Mouse (Mus musculus) heart, adult 2 months (tissue): ENCODE measurements at regions not wholly inside any gene's neighbourhood (a gene's known extent, or its start where the extent isn't known, plus 50 kb on each side); places are given as distances from the start of the nearest gene placed in this dataset.

Experiments used
- DNase-seq, 2 experiments: peaks; one replicate each; pipeline ENCODE4 v3.0.0; 2021
- H3K27ac ChIP-seq: fragments of 200-600 bp; 2 replicates; pipeline ENCODE4 v1.8.1; 2022
- H3K27me3 ChIP-seq: fragments of 200-500 bp; 2 replicates; pipeline ENCODE4 v1.6.1; 2012; ENCODE audit warnings: mild to moderate bottlenecking, low read length, inconsistent platforms, mixed read lengths; ENCODE audit not compliant: control insufficient read depth, insufficient read depth
- H3K36me3 ChIP-seq: fragments of 200-500 bp; 2 replicates; pipeline ENCODE4 v1.6.1; 2012; ENCODE audit warnings: low read length, inconsistent platforms; ENCODE audit not compliant: control insufficient read depth, insufficient read depth
- H3K4me1 ChIP-seq: fragments of 200-500 bp; 2 replicates; pipeline ENCODE4 v1.6.1; 2011; ENCODE audit warnings: low read length; ENCODE audit not compliant: control insufficient read depth, insufficient read depth
- H3K4me3 ChIP-seq: fragments of 200-600 bp; 2 replicates; pipeline ENCODE4 v1.8.1; 2022
- H3K79me2 ChIP-seq: fragments of 200-500 bp; replicated peaks from 2 replicates; pipeline ENCODE4 v1.6.1; 2012; ENCODE audit warnings: mild to moderate bottlenecking, inconsistent platforms, low read length, moderate library complexity, mixed read lengths; ENCODE audit not compliant: control insufficient read depth, insufficient read depth
- H3K9ac ChIP-seq: fragments of 200-500 bp; 2 replicates; pipeline ENCODE4 v1.6.1; 2012; ENCODE audit warnings: low read depth, mild to moderate bottlenecking, control low read depth, inconsistent platforms, low read length, mixed read lengths
- CTCF ChIP-seq: fragments of 200-600 bp; IDR thresholded peaks from 2 replicates; pipeline ENCODE4 v1.8.1; 2022; ENCODE audit warnings: antibody characterized with exemption, mild to moderate bottlenecking, moderate library complexity
- EP300 ChIP-seq: fragments of 200-500 bp; IDR thresholded peaks from 2 replicates; pipeline ENCODE4 v1.6.1; 2011; ENCODE audit warnings: low read depth, low read length, control low read depth; ENCODE audit not compliant: insufficient read depth
- POLR2A ChIP-seq: fragments of 200-500 bp; IDR thresholded peaks from 2 replicates; pipeline ENCODE4 v1.6.1; 2011; ENCODE audit warnings: mild to moderate bottlenecking, low read depth, low read length, control low read depth; ENCODE audit not compliant: insufficient read depth
- WGBS: fragments of 180-500 bp; shearing (Covaris S2); methylation state at CpG from one replicate; pipeline ENCODE4 v1.1.7; 2018; 5-methylcytosine and 5-hydroxymethylcytosine counted together
- intact Hi-C: fragments of 180-260 bp; cut with DNase I; formaldehyde crosslinking; loops from one replicate; pipeline ENCODE4 v1.15.1; 2025

- no peaks in the 10 kb centered on the region; the same call in 1 of the 2 replicates for H3K4me1 ChIP-seq
- peak in 1 of 2 experiments; percentile 34 for DNase-seq
- H3K9ac ChIP-seq: no peak overlapping the region
- H3K27ac ChIP-seq: no peak overlapping the region; the same call in 1 of the 2 replicates
- no peaks in the 10 kb centered on the region for H3K27me3 ChIP-seq
- 0 out of 2 replicates have a peak, but pooled peaks have one; percentile 54 for TF ChIP-seq EP300
- no peak for TF ChIP-seq CTCF
- no peak overlapping the region for H3K4me3 ChIP-seq
- 18% methylated on average over 6 of the region's 6 CpGs for WGBS
- H3K79me2 ChIP-seq: no peaks in the 10 kb centered on the region
- no peaks in the 10 kb centered on the region for H3K36me3 ChIP-seq
- intact Hi-C loops: no loop called here
These were observed 257.9 kb downstream of the Ajap1 start for GRCm38 (mm10) chr4:153224618-153225177.

- WGBS: 70% methylated on average over 5 of the region's 5 CpGs
- Histone ChIP-seq H3K36me3 (no peaks in the 10 kb centered on the region), H3K4me3 (no peak overlapping the region), H3K27ac (no peak overlapping the region), H3K4me1 (peaks cover 4% of the 10 kb centered on the region; the same call in 1 of the 2 replicates), H3K79me2 (no peaks in the 10 kb centered on the region), H3K9ac (no peak overlapping the region), H3K27me3 (no peaks in the 10 kb centered on the region)
- intact Hi-C loops: no loop called here
- no peak for TF ChIP-seq POLR2A
- TF ChIP-seq CTCF: no peak
- no peak for TF ChIP-seq EP300
- no peak for DNase-seq
These were observed 259.6 kb downstream of the Ajap1 start for GRCm38 (mm10) chr4:153223019-153223418.

- no peak for DNase-seq
- intact Hi-C loops: no loop called here
- Histone ChIP-seq H3K4me1 (peaks cover 6% of the 10 kb centered on the region), H3K27me3 (no peaks in the 10 kb centered on the region; the same call in 1 of the 2 replicates), H3K4me3 (no peak overlapping the region), H3K27ac (no peak overlapping the region), H3K79me2 (no peaks in the 10 kb centered on the region), H3K36me3 (no peaks in the 10 kb centered on the region), H3K9ac (no peak overlapping the region)
- TF ChIP-seq POLR2A: no peak
- no peak for TF ChIP-seq CTCF
- TF ChIP-seq EP300: no peak
- WGBS: 31% methylated on average over 5 of the region's 6 CpGs
These were observed 262.1 kb downstream of the Ajap1 start for GRCm38 (mm10) chr4:153220485-153220884.

- no peak overlapping the region for H3K9ac ChIP-seq
- 13% methylated on average over 7 of the region's 7 CpGs for WGBS
- no peaks in the 10 kb centered on the region for H3K79me2 ChIP-seq
- H3K27me3 ChIP-seq: no peaks in the 10 kb centered on the region; the same call in 1 of the 2 replicates
- intact Hi-C loops: no loop called here
- peaks cover 6% of the 10 kb centered on the region for H3K4me1 ChIP-seq
- no peaks in the 10 kb centered on the region for H3K36me3 ChIP-seq
- DNase-seq: peak; percentile 10 to 31
- no peak for TF ChIP-seq POLR2A
- TF ChIP-seq EP300: 0 out of 2 replicates have a peak, but pooled peaks have one; percentile 20
- no peak for TF ChIP-seq CTCF
- H3K27ac ChIP-seq: no peak overlapping the region
- H3K4me3 ChIP-seq: no peak overlapping the region
These were observed 262.5 kb downstream of the Ajap1 start for GRCm38 (mm10) chr4:153220074-153220473.

- no peaks in the 10 kb centered on the region; the same call in 1 of the 2 replicates for H3K27me3 ChIP-seq
- TF ChIP-seq CTCF (no peak), EP300 (no peak), POLR2A (no peak)
- no peak overlapping the region for H3K9ac ChIP-seq
- peak; percentile 31 to 48 for DNase-seq
- intact Hi-C loops: no loop called here
- H3K4me1 ChIP-seq: peaks cover 6% of the 10 kb centered on the region
- WGBS: 28% methylated on average over 9 of the region's 9 CpGs
- H3K36me3 ChIP-seq: no peaks in the 10 kb centered on the region
- H3K4me3 ChIP-seq: no peak overlapping the region
- peak overlapping the region; percentile 31 for H3K27ac ChIP-seq
- H3K79me2 ChIP-seq: no peaks in the 10 kb centered on the region
These were observed 265.1 kb downstream of the Ajap1 start for GRCm38 (mm10) chr4:153217541-153217980.

- no peak for DNase-seq
- intact Hi-C loops: no loop called here
- no peaks in the 10 kb centered on the region; the same call in 1 of the 2 replicates for H3K27me3 ChIP-seq
- H3K9ac ChIP-seq: no peak overlapping the region
- no peaks in the 10 kb centered on the region for H3K36me3 ChIP-seq
- WGBS: 80% methylated on average over 11 of the region's 11 CpGs
- no peak overlapping the region for H3K27ac ChIP-seq
- H3K4me3 ChIP-seq: no peak overlapping the region
- no peak for TF ChIP-seq POLR2A
- no peak for TF ChIP-seq EP300
- no peak for TF ChIP-seq CTCF
- H3K4me1 ChIP-seq: no peaks in the 10 kb centered on the region
- H3K79me2 ChIP-seq: no peaks in the 10 kb centered on the region
These were observed 270.5 kb downstream of the Ajap1 start for GRCm38 (mm10) chr4:153212095-153212494.
